In the genomic region with DNA sequence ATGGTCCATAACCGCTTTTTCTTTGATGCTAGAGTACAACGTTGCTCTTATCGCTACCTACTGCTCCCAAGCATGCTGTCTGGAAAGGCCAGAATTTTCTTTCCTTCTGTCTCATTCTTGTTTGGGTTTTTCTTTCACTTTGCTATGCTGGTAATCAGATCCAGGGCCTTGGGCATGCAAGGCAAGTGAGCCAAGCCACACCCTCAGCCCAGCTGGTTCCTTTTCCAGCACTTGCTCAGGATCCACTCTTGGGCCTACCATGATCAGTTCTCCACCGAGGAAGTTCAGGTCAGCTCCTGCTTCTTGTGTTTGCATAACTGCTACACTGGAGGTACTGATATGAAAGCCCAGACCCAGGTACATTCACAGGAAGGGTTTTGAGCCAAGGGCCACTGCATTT, we compare ENCODE assay signal across 18 mouse cellular contexts. TPM values are rescaled to one million over a fixed set of nuclear protein-coding genes. Genes with fewer than 3 reads are reported as not detected.
DNase-seq lines count a peak whose midpoint lies in the region; ATAC-seq and TF ChIP-seq lines count a peak whose summit lies in the region.
"Had no signal": no experiment of that assay in that cellular context is flagged by ENCODE, and none has a peak within 500 bp of the region (broad histone marks: within the 10 kb centered on the region; RNA-seq: fewer than 3 reads in every experiment).

No protein-coding gene starts in this region.

- no peak for TF ChIP-seq EP300 in MEL (IDR thresholded peaks at IDR 0.05; ENCODE audit: low read depth in 1 of 2, low read length in 2 of 2)

- H3K4me3 ChIP-seq in MEL (ENCODE audit: control insufficient read depth in 1 of 2, insufficient read depth in 1 of 2, low read depth in 2 of 2, low read length in 2 of 2) = no peak overlapping the region
- H3K4me3 ChIP-seq: embryonic facial prominence, embryonic 12.5 days; kidney, embryonic 15.5 days; neural tube, embryonic 15.5 days had no signal

- peaks cover 8 to 14% of the 10 kb centered on the region in 2 experiments for H3K4me1 ChIP-seq in MEL (ENCODE audit: control insufficient read depth in 1 of 2, insufficient read depth in 2 of 2, low read length in 2 of 2)
- H3K4me1 ChIP-seq: embryonic facial prominence, embryonic 12.5 days; kidney, embryonic 15.5 days had no signal

- H3K27me3 ChIP-seq in MEL (ENCODE audit: control insufficient read depth in 1 of 2, insufficient read depth in 2 of 2, low read length in 2 of 2) = no peaks in the 10 kb centered on the region
- H3K27me3 ChIP-seq: embryonic facial prominence, embryonic 12.5 days; kidney, embryonic 15.5 days; neural tube, embryonic 15.5 days had no signal

- ATAC-seq in megakaryocyte-erythroid progenitor cell, adult 5-6 weeks (replicated peaks; ENCODE audit: low FRiP score, low TSS enrichment, poor library complexity, severe bottlenecking) = 0 out of 2 replicates have a peak, but pooled peaks have one; percentile 34
- ATAC-seq: forebrain, embryonic 16.5 days; hindbrain, postnatal 0 days; intestine, postnatal 0 days had no signal

- no peak for TF ChIP-seq POLR2A in MEL (IDR thresholded peaks at IDR 0.05; ENCODE audit: control insufficient read depth in 1 of 2, insufficient read depth in 1 of 2, low read depth in 1 of 2, low read length in 2 of 2, poor library complexity in 1 of 2)

- no peak overlapping the region; the same call in 1 of the 2 replicates for H3K27ac ChIP-seq in MEL (ENCODE audit: control insufficient read depth, low read depth, low read length)
- H3K27ac ChIP-seq: embryonic facial prominence, embryonic 12.5 days; hindbrain, postnatal 0 days; kidney, embryonic 15.5 days; neural tube, embryonic 15.5 days had no signal

- TF ChIP-seq RAD21 in MEL (IDR thresholded peaks at IDR 0.05; ENCODE audit: low read depth, low read length) = no peak

- DNase-seq in adrenal gland, postnatal 36 days = peak; percentile 16 to 27
- DNase-seq in adrenal gland, postnatal 25 days = no peak
- peak; percentile 10 to 13 for DNase-seq in lung, adult 18-20 months
- DNase-seq in lung, postnatal 14 days = no peak
- DNase-seq in MEL (ENCODE audit: low read depth, low spot score) = peak; percentile 50
- DNase-seq in left cerebral cortex, adult 9 months (ENCODE audit: low spot score in 2 of 2) = no peak
- no peak for DNase-seq in layer of hippocampus, postnatal 25 days (ENCODE audit: extremely low spot score in 1 of 2, low spot score in 1 of 2)
- DNase-seq: cerebellum, adult 9-10 months; kidney, postnatal 4 days; midbrain, embryonic 14.5 days; right cerebral cortex, postnatal 25 days had no signal

- no peaks in the 10 kb centered on the region for H3K79me2 ChIP-seq in MEL (ENCODE audit: control insufficient read depth, insufficient read depth, low read length, poor library complexity)

- H3K9ac ChIP-seq in MEL (ENCODE audit: control insufficient read depth, low read depth, low read length, poor library complexity, severe bottlenecking) = no peak overlapping the region
- H3K9ac ChIP-seq: embryonic facial prominence, embryonic 12.5 days; kidney, embryonic 15.5 days; neural tube, embryonic 15.5 days had no signal

- peaks cover 0 to 7% of the 10 kb centered on the region in 2 experiments; a peak in 2 of 4 replicates for H3K36me3 ChIP-seq in MEL (ENCODE audit: control insufficient read depth in 1 of 2, insufficient read depth in 2 of 2, low read length in 2 of 2)
- H3K36me3 ChIP-seq: embryonic facial prominence, embryonic 12.5 days; kidney, embryonic 15.5 days; neural tube, embryonic 15.5 days had no signal

- TF ChIP-seq CTCF in MEL (IDR thresholded peaks at IDR 0.05 in 2 of 3, conservative IDR thresholded peaks at IDR 0.05 in 1 of 3; ENCODE audit: control insufficient read depth in 1 of 3, insufficient read depth in 1 of 3, low read depth in 2 of 3, low read length in 3 of 3, poor library complexity in 1 of 3, severe bottlenecking in 1 of 3) = no peak

- no peaks in the 10 kb centered on the region for H3K9me3 ChIP-seq in MEL (replicated peaks; ENCODE audit: insufficient read depth, low read length)
- H3K9me3 ChIP-seq: embryonic facial prominence, embryonic 12.5 days; kidney, embryonic 15.5 days; neural tube, embryonic 15.5 days had no signal

TF ChIP-seq in MEL, 35 proteins besides CTCF, POLR2A, EP300 and RAD21:
- TF ChIP-seq ETS1 (IDR thresholded peaks at IDR 0.05; ENCODE audit: low read depth, low read length) (peak; percentile 84), SIN3A (IDR thresholded peaks at IDR 0.05; ENCODE audit: low read length) (peak; percentile 57; the same call in 1 of the 2 replicates), MXI1 (IDR thresholded peaks at IDR 0.05; ENCODE audit: low read depth, low read length) (0 out of 2 replicates have a peak, but pooled peaks have one; percentile 29), MAZ (IDR thresholded peaks at IDR 0.05; ENCODE audit: low read depth, low read length) (no peak), CHD1 (IDR thresholded peaks at IDR 0.05; ENCODE audit: low read depth, low read length) (no peak), BHLHE40 (IDR thresholded peaks at IDR 0.05; ENCODE audit: borderline replicate concordance, low read depth, low read length) (no peak), JUND (IDR thresholded peaks at IDR 0.05; ENCODE audit: low read depth, low read length) (no peak)

RNA-seq across cellular contexts. Expression of gene Med27, which starts 44.5 kb away (rescaled TPM):
- total RNA-seq in adrenal gland, postnatal 36 days (2021) = 10 to 100 TPM; 26.8 to 27.2 TPM
- total RNA-seq in adrenal gland, postnatal 25 days (2021) = 22.6 and 26.3 TPM in 2 replicates
- total RNA-seq in MEL (2012; rRNA removed) = 43.5 and 46.9 TPM in 2 replicates
- 10 to 100 TPM in 1 of 2 experiments, not detected in 1; 46.3 TPM for polyA plus RNA-seq in MEL (2012; ENCODE audit: insufficient read depth in 1 of 2, insufficient read length in 2 of 2, low read depth in 1 of 2, low replicate concordance in 2 of 2, missing spikeins in 1 of 2)
- 33.2 and 40.7 TPM in 2 replicates for total RNA-seq in megakaryocyte-erythroid progenitor cell, adult 5-6 weeks (2014; fragmentation: Nextera tagmentation)
- total RNA-seq in megakaryocyte-erythroid progenitor cell, adult 5-6 weeks (2017) = 12.8 and 15.7 TPM in 2 replicates
- 10 to 100 TPM; 41.9 to 46.7 TPM for total RNA-seq in layer of hippocampus, postnatal 25 days (2021)

Comparison
In these comparisons a context has a peak if more than half of its experiments do, and no peak if none do; other contexts are left out.
1. DNase-seq: peak in adrenal gland, postnatal 36 days (2 of 2), lung, adult 18-20 months (2 of 2) and MEL (single experiment); none in adrenal gland, postnatal 25 days (single experiment), lung, postnatal 14 days (single experiment), left cerebral cortex, adult 9 months (0 of 2) and layer of hippocampus, postnatal 25 days (0 of 2).